Mouse (Mus musculus) liver, embryonic 18 days (tissue): ENCODE measurements around the gene Smg9. TPM values are rescaled to one million over a fixed set of nuclear protein-coding genes. Genes with fewer than 3 reads are reported as not detected.

ENCODE experiments used
- polyA plus RNA-seq: library from polyadenylated mRNA; depleted of rRNA; stranded (reverse); fragments of >200 nt; gene quantifications from 2 replicates; pipeline ENCODE4 v1.2.3, GENCODE M21; 2012; rRNA removed

Smg9 gene
- polyA plus RNA-seq = 13.1 and 17.8 TPM in 2 replicates

GRCm38 (mm10) chr7:24399256-24400081 lies at the start of gene Smg9:
Smg9 (plus strand) TSS chr7:24399619.

GRCm38 (mm10) chr7:24369731-24370541 lies 29.5 kb upstream of the Smg9 start, which contains the start of gene Kcnn4:
Kcnn4 (plus strand) TSS chr7:24370263.

GRCm38 (mm10) chr7:24451855-24452311 lies 52.5 kb downstream of the Smg9 start, which contains the start of gene Irgc1:
Irgc1 (minus strand) TSS chr7:24452297.

GRCm38 (mm10) chr7:24462388-24463319 lies 63.2 kb downstream of the Smg9 start, which contains the start of gene Plaur:
Plaur (plus strand) TSS chr7:24462484.

Other genes with a start within 250 kb of the Smg9 start
- 0.11 and 0.13 TPM in 2 replicates for gene Zfp114, start 224.6 kb upstream of the Smg9 start, polyA plus RNA-seq
- 0.79 and 0.87 TPM in 2 replicates for gene Zfp111, start 188.2 kb upstream of the Smg9 start, polyA plus RNA-seq
- gene Zfp109, start 162.1 kb upstream of the Smg9 start, polyA plus RNA-seq = 1.1 and 1.2 TPM in 2 replicates
- gene Zfp108, start 144.8 kb upstream of the Smg9 start, polyA plus RNA-seq = 0.41 and 0.48 TPM in 2 replicates
- 0.96 and 1.1 TPM in 2 replicates for gene Zfp93, start 129.2 kb upstream of the Smg9 start, polyA plus RNA-seq
- 1.8 and 1.9 TPM in 2 replicates for gene Zfp61, start 98.4 kb upstream of the Smg9 start, polyA plus RNA-seq
- 1.8 and 1.9 TPM in 2 replicates for gene Zfp94, start 83.0 kb upstream of the Smg9 start, polyA plus RNA-seq
- gene Tescl, start 65.7 kb upstream of the Smg9 start, polyA plus RNA-seq = 0.04 and 0.06 TPM in 2 replicates
- not detected in 2 replicates for gene Lypd5, start 50.4 kb upstream of the Smg9 start, polyA plus RNA-seq
- 42.8 and 43.8 TPM in 2 replicates for gene Kcnn4, start 29.4 kb upstream of the Smg9 start, polyA plus RNA-seq
- 0.03 and 0.04 TPM in 2 replicates for gene Irgc1, start 52.7 kb downstream of the Smg9 start, polyA plus RNA-seq
- gene Plaur, start 62.9 kb downstream of the Smg9 start, polyA plus RNA-seq = 11.9 and 15.2 TPM in 2 replicates
- 0.46 and 0.55 TPM in 2 replicates for gene Cadm4, start 82.4 kb downstream of the Smg9 start, polyA plus RNA-seq
- gene Zfp428, start 107.4 kb downstream of the Smg9 start, polyA plus RNA-seq = 2.6 and 3.1 TPM in 2 replicates
- not detected in 2 replicates for gene AC161166.1, start 112.8 kb downstream of the Smg9 start, polyA plus RNA-seq
- 2.9 and 3.0 TPM in 2 replicates for gene Irgq, start 131.1 kb downstream of the Smg9 start, polyA plus RNA-seq
- 0.06 and 0.13 TPM in 2 replicates for gene Pinlyp, start 146.5 kb downstream of the Smg9 start, polyA plus RNA-seq
- gene Xrcc1, start 146.7 kb downstream of the Smg9 start, polyA plus RNA-seq = 18.1 and 22.4 TPM in 2 replicates
- 19.2 and 23.2 TPM in 2 replicates for gene Ethe1, start 187.9 kb downstream of the Smg9 start, polyA plus RNA-seq
- 0.02 and 0.05 TPM in 2 replicates for gene Zfp575, start 188.0 kb downstream of the Smg9 start, polyA plus RNA-seq
- gene Phldb3, start 211.1 kb downstream of the Smg9 start, polyA plus RNA-seq = 1.6 and 1.8 TPM in 2 replicates
- 0.01 and 0.02 TPM in 2 replicates for gene Lypd3, start 236.9 kb downstream of the Smg9 start, polyA plus RNA-seq